Mouse (Mus musculus) MEL (cell line): ENCODE measurements around the gene Slmap. TPM values are rescaled to one million over a fixed set of nuclear protein-coding genes. Genes with fewer than 3 reads are reported as not detected.

Experiments used
- DNase-seq: peaks from one replicate; pipeline ENCODE4 v3.0.0; 2011; ENCODE audit warnings: low read depth, low spot score
- H3K27ac ChIP-seq: 2 replicates; pipeline ENCODE4 v1.5.1; 2012; ENCODE audit warnings: low read depth, mild to moderate bottlenecking, control low read depth, low read length, moderate library complexity; ENCODE audit not compliant: control insufficient read depth
- H3K27me3 ChIP-seq, 2 experiments: fragments of 150-350 bp in 1 of 2; sonication (generic) in 1 of 2; 2 replicates each; pipeline ENCODE4 v1.6.1; 2012; ENCODE audit warnings: low read length in 2 of 2, mild to moderate bottlenecking in 2 of 2, improper control_type of control experiment in 1 of 2, moderate library complexity in 1 of 2; ENCODE audit not compliant: insufficient read depth in 2 of 2, control insufficient read depth in 1 of 2
- H3K36me3 ChIP-seq, 2 experiments: 2 replicates each; pipeline ENCODE4 v1.6.1; 2012 to 2014; ENCODE audit warnings: low read length in 2 of 2, improper control_type of control experiment in 1 of 2, inconsistent platforms in 1 of 2, mild to moderate bottlenecking in 1 of 2; ENCODE audit not compliant: insufficient read depth in 2 of 2, control insufficient read depth in 1 of 2
- H3K4me1 ChIP-seq, 2 experiments: fragments of 150-350 bp in 1 of 2; sonication (generic) in 1 of 2; 2 replicates each; pipeline ENCODE4 v1.6.1; 2012; ENCODE audit warnings: low read length in 2 of 2, improper control_type of control experiment in 1 of 2, mild to moderate bottlenecking in 1 of 2; ENCODE audit not compliant: insufficient read depth in 2 of 2, control insufficient read depth in 1 of 2
- H3K4me3 ChIP-seq, 2 experiments: fragments of 150-350 bp in 1 of 2; sonication (generic) in 1 of 2; 2 replicates each; pipeline ENCODE4 v1.5.1; 2012; ENCODE audit warnings: low read depth in 2 of 2, low read length in 2 of 2, mild to moderate bottlenecking in 2 of 2, moderate library complexity in 2 of 2, control low read depth in 1 of 2, improper control_type of control experiment in 1 of 2; ENCODE audit not compliant: control insufficient read depth in 1 of 2, insufficient read depth in 1 of 2
- H3K79me2 ChIP-seq: 2 replicates; pipeline ENCODE4 v1.6.1; 2012; ENCODE audit warnings: mild to moderate bottlenecking, low read length, moderate library complexity; ENCODE audit not compliant: control insufficient read depth, poor library complexity, insufficient read depth
- H3K9ac ChIP-seq: 2 replicates; pipeline ENCODE4 v1.6.1; 2012; ENCODE audit warnings: low read depth, mild to moderate bottlenecking, control low read depth, low read length, moderate library complexity; ENCODE audit not compliant: control insufficient read depth, poor library complexity, severe bottlenecking
- H3K9me3 ChIP-seq: fragments of 150-350 bp; sonication (generic); replicated peaks from 2 replicates; pipeline ENCODE4 v1.6.1; 2012; ENCODE audit warnings: mild to moderate bottlenecking, low read length, improper control_type of control experiment, moderate library complexity; ENCODE audit not compliant: insufficient read depth
- BHLHE40 ChIP-seq: IDR thresholded peaks from 2 replicates; pipeline ENCODE4 v1.6.1; 2012; ENCODE audit warnings: low read depth, mild to moderate bottlenecking, inconsistent platforms, low read length, improper control_type of control experiment, borderline replicate concordance
- CHD1 ChIP-seq: IDR thresholded peaks from 2 replicates; pipeline ENCODE4 v1.6.1; 2012; ENCODE audit warnings: low read depth, mild to moderate bottlenecking, inconsistent platforms, low read length, improper control_type of control experiment
- CHD2 ChIP-seq: IDR thresholded peaks from 2 replicates; pipeline ENCODE4 v1.6.1; 2011; ENCODE audit warnings: low read length, improper control_type of control experiment
- CTCF ChIP-seq, 3 experiments: IDR thresholded peaks in 2 of 3; conservative IDR thresholded peaks in 1 of 3; 2 replicates each; pipeline ENCODE4 v1.5.1; 2011 to 2012; ENCODE audit warnings: low read length in 3 of 3, low read depth in 2 of 3, mild to moderate bottlenecking in 2 of 3, improper control_type of control experiment in 1 of 3, inconsistent platforms in 1 of 3, mixed read lengths in 1 of 3, moderate library complexity in 1 of 3; ENCODE audit not compliant: control insufficient read depth in 1 of 3, insufficient read depth in 1 of 3, poor library complexity in 1 of 3, severe bottlenecking in 1 of 3
- EP300 ChIP-seq, 2 experiments: IDR thresholded peaks; 2 replicates each; pipeline ENCODE4 v1.6.1; 2011; ENCODE audit warnings: improper control_type of control experiment in 2 of 2, low read length in 2 of 2, low read depth in 1 of 2, mild to moderate bottlenecking in 1 of 2
- ETS1 ChIP-seq: IDR thresholded peaks from 2 replicates; pipeline ENCODE4 v1.6.1; 2012; ENCODE audit warnings: low read depth, mild to moderate bottlenecking, inconsistent platforms, low read length, improper control_type of control experiment, moderate library complexity
- GABPA ChIP-seq: IDR thresholded peaks from 2 replicates; pipeline ENCODE4 v1.6.1; 2012; ENCODE audit warnings: low read depth, mild to moderate bottlenecking, inconsistent platforms, low read length, improper control_type of control experiment, moderate library complexity
- GATA1 ChIP-seq: IDR thresholded peaks from 2 replicates; pipeline ENCODE4 v1.6.1; 2011; ENCODE audit warnings: low read depth, low read length, improper control_type of control experiment
- HCFC1 ChIP-seq: IDR thresholded peaks from 2 replicates; pipeline ENCODE4 v1.6.1; 2012; ENCODE audit warnings: low read depth, mild to moderate bottlenecking, inconsistent platforms, low read length, improper control_type of control experiment, moderate library complexity
- KAT2A ChIP-seq: conservative IDR thresholded peaks from 2 replicates; pipeline ENCODE4 v1.6.1; 2012; ENCODE audit warnings: low read depth, low read length, improper control_type of control experiment, inconsistent platforms
- MAFK ChIP-seq: IDR thresholded peaks from 2 replicates; pipeline ENCODE4 v1.6.1; 2011; ENCODE audit warnings: low read depth, mild to moderate bottlenecking, low read length, improper control_type of control experiment, borderline replicate concordance
- MAX ChIP-seq: IDR thresholded peaks from 2 replicates; pipeline ENCODE4 v1.6.1; 2011; ENCODE audit warnings: low read length, improper control_type of control experiment
- MAZ ChIP-seq: IDR thresholded peaks from 2 replicates; pipeline ENCODE4 v1.6.1; 2012; ENCODE audit warnings: low read depth, mild to moderate bottlenecking, inconsistent platforms, low read length, improper control_type of control experiment
- MEF2A ChIP-seq: IDR thresholded peaks from 2 replicates; pipeline ENCODE4 v1.6.1; 2014; ENCODE audit warnings: low read depth, mild to moderate bottlenecking, inconsistent platforms, low read length, improper control_type of control experiment; ENCODE audit not compliant: poor library complexity, insufficient replicate concordance, severe bottlenecking; ENCODE audit errors: extremely low read depth
- NELFE ChIP-seq: IDR thresholded peaks from 2 replicates; pipeline ENCODE4 v1.6.1; 2011; ENCODE audit warnings: low read depth, low read length, improper control_type of control experiment
- POLR2A ChIP-seq, 2 experiments: IDR thresholded peaks; 2 replicates each; pipeline ENCODE4 v1.6.1; 2011 to 2012; ENCODE audit warnings: low read length in 2 of 2, mild to moderate bottlenecking in 2 of 2, control low read depth in 1 of 2, improper control_type of control experiment in 1 of 2, low read depth in 1 of 2, moderate library complexity in 1 of 2; ENCODE audit not compliant: control insufficient read depth in 1 of 2, insufficient read depth in 1 of 2, poor library complexity in 1 of 2
- POLR2AphosphoS5 ChIP-seq: IDR thresholded peaks from 2 replicates; pipeline ENCODE4 v1.6.1; 2012; ENCODE audit warnings: low read depth, borderline replicate concordance, mild to moderate bottlenecking, inconsistent platforms, low read length, moderate library complexity, mixed read lengths
- RAD21 ChIP-seq: IDR thresholded peaks from 2 replicates; pipeline ENCODE4 v1.6.1; 2011; ENCODE audit warnings: mild to moderate bottlenecking, low read depth, low read length, improper control_type of control experiment
- RCOR1 ChIP-seq: IDR thresholded peaks from 2 replicates; pipeline ENCODE4 v1.6.1; 2012; ENCODE audit warnings: low read depth, mild to moderate bottlenecking, inconsistent platforms, low read length, improper control_type of control experiment
- SIN3A ChIP-seq: IDR thresholded peaks from 2 replicates; pipeline ENCODE4 v1.6.1; 2012; ENCODE audit warnings: low read length, improper control_type of control experiment, inconsistent platforms
- TAL1 ChIP-seq: IDR thresholded peaks from 2 replicates; pipeline ENCODE4 v1.6.1; 2012; ENCODE audit warnings: mild to moderate bottlenecking, inconsistent platforms, low read length, moderate library complexity, mixed read lengths
- TBP ChIP-seq: IDR thresholded peaks from 2 replicates; pipeline ENCODE4 v1.8.0; 2011; ENCODE audit warnings: low read depth, low read length, improper control_type of control experiment
- UBTF ChIP-seq: IDR thresholded peaks from 2 replicates; pipeline ENCODE4 v1.6.1; 2012; ENCODE audit warnings: low read depth, mild to moderate bottlenecking, inconsistent platforms, low read length, improper control_type of control experiment, moderate library complexity, borderline replicate concordance; ENCODE audit not compliant: insufficient read depth
- USF1 ChIP-seq: IDR thresholded peaks from 2 replicates; pipeline ENCODE4 v1.6.1; 2014; ENCODE audit warnings: low read depth, mild to moderate bottlenecking, inconsistent platforms, low read length, improper control_type of control experiment, moderate library complexity
- ZNF384 ChIP-seq: IDR thresholded peaks from 2 replicates; pipeline ENCODE4 v1.6.1; 2012; ENCODE audit warnings: low read depth, mild to moderate bottlenecking, inconsistent platforms, low read length, improper control_type of control experiment
- polyA plus RNA-seq, 2 experiments: library from polyadenylated mRNA; stranded (reverse) in 1 of 2; unstranded in 1 of 2; fragments of >175 nt in 1 of 2; fragments of >200 nt in 1 of 2; gene quantifications; 2 replicates each; pipeline versions ENCODE4 v1.2.1 to v1.2.4; 2012; ENCODE audit warnings: low replicate concordance in 2 of 2, low read depth in 1 of 2; ENCODE audit not compliant: insufficient read length in 2 of 2, insufficient read depth in 1 of 2, missing spikeins in 1 of 2
- total RNA-seq: library from RNA; depleted of rRNA; stranded (reverse); fragments of 300-350 nt; gene quantifications from 2 replicates; pipeline ENCODE4 v1.2.3, GENCODE M21; 2012

Gene Slmap
- total and polyA plus RNA-seq, 3 experiments = 21.4 to 41.9 TPM; not detected in 1

DNA sequence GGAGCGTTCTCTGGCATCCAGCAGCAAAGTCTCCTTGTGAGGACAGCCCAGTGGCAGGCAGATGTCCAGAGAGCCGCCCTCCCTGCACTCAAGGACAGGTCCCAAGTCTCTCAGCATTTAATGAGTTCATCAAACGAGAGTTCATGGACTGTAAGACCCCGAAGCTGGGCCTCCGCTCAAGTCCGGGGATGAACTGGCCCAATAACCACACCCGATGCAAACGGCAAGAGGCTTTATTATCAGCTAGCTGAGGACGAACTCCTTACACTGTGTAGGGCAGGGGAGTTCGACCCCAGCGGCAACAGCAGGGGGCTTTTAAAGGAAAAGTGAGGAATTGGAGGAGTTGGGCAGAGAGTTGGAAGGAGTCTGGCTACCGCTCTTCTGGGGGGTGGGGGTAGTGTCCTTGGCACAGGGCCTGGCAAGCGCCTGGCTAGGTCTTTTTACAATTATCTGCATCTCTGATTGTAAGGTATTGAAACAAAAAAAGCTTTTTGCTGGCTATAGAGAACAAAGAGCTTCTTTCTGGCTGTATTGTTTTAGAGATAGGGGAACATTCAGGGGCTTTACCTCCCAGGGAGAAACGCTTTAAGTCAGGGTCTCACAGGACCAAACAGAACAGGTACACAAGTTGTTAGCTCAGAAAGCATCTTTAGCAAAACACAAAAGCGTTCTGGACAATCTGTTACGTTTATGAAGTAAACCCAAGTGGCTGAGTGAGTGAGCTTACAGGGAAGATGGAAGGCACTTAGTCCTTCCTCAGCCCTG lies 84.5 kb downstream of the Slmap start:
- H3K36me3 ChIP-seq = peaks cover 15 to 22% of the 10 kb centered on the region in 2 experiments

GRCm38 (mm10) chr14:26448581-26448980 lies 86.2 kb downstream of the Slmap start:
- no peak overlapping the region for H3K4me3 ChIP-seq
- no peak overlapping the region for H3K9ac ChIP-seq
- no peaks in the 10 kb centered on the region for H3K27me3 ChIP-seq
- no peaks in the 10 kb centered on the region for H3K9me3 ChIP-seq
- no peak overlapping the region for H3K27ac ChIP-seq
- peaks cover 7 to 15% of the 10 kb centered on the region in 2 experiments for H3K4me1 ChIP-seq
- H3K79me2 ChIP-seq = no peaks in the 10 kb centered on the region
- no peak for DNase-seq
- peaks cover 13 to 22% of the 10 kb centered on the region in 2 experiments for H3K36me3 ChIP-seq
- TF ChIP-seq CHD1 = no peak

More for the DNA sequence above, 84.5 kb downstream of the Slmap start:
- Histone ChIP-seq H3K27ac (no peak overlapping the region), H3K4me1 (peaks cover 7 to 15% of the 10 kb centered on the region in 2 experiments), H3K9ac (no peak overlapping the region), H3K79me2 (no peaks in the 10 kb centered on the region)
- DNase-seq = no peak
- no peak for TF ChIP-seq MAFK
- TF ChIP-seq TBP = no peak
- no peak for TF ChIP-seq KAT2A
- no peak for TF ChIP-seq RCOR1
- no peak for TF ChIP-seq POLR2A (IDR thresholded peaks at IDR 0.05; ENCODE audit: control insufficient read depth in 1 of 2, insufficient read depth in 1 of 2, low read depth in 1 of 2, low read length in 2 of 2, poor library complexity in 1 of 2)
- no peak for TF ChIP-seq ZNF384
- no peak for TF ChIP-seq SIN3A
- no peak for TF ChIP-seq UBTF
- TF ChIP-seq, all 39 proteins: peak for 0
- Histone ChIP-seq H3K4me3 (no peak overlapping the region), H3K9me3 (no peaks in the 10 kb centered on the region), H3K27me3 (no peaks in the 10 kb centered on the region)

- H3K36me3 ChIP-seq = peaks cover 11 to 22% of the 10 kb centered on the region in 2 experiments
- peaks cover 7 to 15% of the 10 kb centered on the region in 2 experiments for H3K4me1 ChIP-seq
- no peak overlapping the region for H3K4me3 ChIP-seq
- H3K27ac ChIP-seq = no peak overlapping the region
- peak; percentile 57 for DNase-seq
- H3K9me3 ChIP-seq = no peaks in the 10 kb centered on the region
- H3K79me2 ChIP-seq = no peaks in the 10 kb centered on the region
- H3K9ac ChIP-seq = no peak overlapping the region
- H3K27me3 ChIP-seq = no peaks in the 10 kb centered on the region
- TF ChIP-seq UBTF (no peak), NELFE (no peak), MAX (no peak), POLR2AphosphoS5 (no peak), ETS1 (0 out of 2 replicates have a peak, but pooled peaks have one; percentile 18), TAL1 (peak; percentile 48), BHLHE40 (0 out of 2 replicates have a peak, but pooled peaks have one; percentile 18), USF1 (no peak), TBP (no peak), GATA1 (0 out of 2 replicates have a peak, but pooled peaks have one; percentile 12), CHD2 (no peak), MAZ (no peak), POLR2A (IDR thresholded peaks at IDR 0.05; ENCODE audit: control insufficient read depth in 1 of 2, insufficient read depth in 1 of 2, low read depth in 1 of 2, low read length in 2 of 2, poor library complexity in 1 of 2) (no peak), EP300 (IDR thresholded peaks at IDR 0.05; ENCODE audit: low read depth in 1 of 2, low read length in 2 of 2) (peak; percentile 52 to 53), MEF2A (no peak), CTCF (IDR thresholded peaks at IDR 0.05 in 2 of 3, conservative IDR thresholded peaks at IDR 0.05 in 1 of 3; ENCODE audit: control insufficient read depth in 1 of 3, insufficient read depth in 1 of 3, low read depth in 2 of 3, low read length in 3 of 3, poor library complexity in 1 of 3, severe bottlenecking in 1 of 3) (no peak), GABPA (no peak), RAD21 (no peak), HCFC1 (no peak)
Measured at GRCm38 (mm10) chr14:26447223-26447622, 87.5 kb downstream of the Slmap start.
